Mouse (Mus musculus) heart, embryonic 11.5 days (tissue): ENCODE data around the gene Epha3. TPM values are rescaled to one million over a fixed set of nuclear protein-coding genes. Genes with fewer than 3 reads are reported as not detected.

Source experiments
- ATAC-seq: fragments of 200-750 bp; cut with Nextera tagmentation; replicated peaks from 2 replicates; pipeline ENCODE4 v1.8.0; 2017; ENCODE audit warnings: moderate library complexity; ENCODE audit not compliant: insufficient number of reproducible peaks, low FRiP score, low TSS enrichment
- H3K27ac ChIP-seq: fragments of 300-500 bp; sonication (generic); 2 replicates; pipeline ENCODE4 v1.5.1; 2014; ENCODE audit warnings: mild to moderate bottlenecking, low read depth, low read length
- H3K27me3 ChIP-seq: fragments of 300-500 bp; sonication (generic); 2 replicates; pipeline ENCODE4 v1.6.1; 2014; ENCODE audit warnings: mild to moderate bottlenecking, low read length, mixed read lengths; ENCODE audit not compliant: control insufficient read depth, insufficient read depth
- H3K36me3 ChIP-seq: fragments of 300-500 bp; sonication (generic); 2 replicates; pipeline ENCODE4 v1.6.1; 2014; ENCODE audit warnings: mild to moderate bottlenecking, low read length, moderate library complexity, mixed read lengths; ENCODE audit not compliant: control insufficient read depth, insufficient read depth
- H3K4me1 ChIP-seq: fragments of 300-500 bp; sonication (generic); 2 replicates; pipeline ENCODE4 v1.6.1; 2014; ENCODE audit warnings: low read length; ENCODE audit not compliant: control insufficient read depth, insufficient read depth
- H3K4me2 ChIP-seq: fragments of 300-500 bp; sonication (generic); 2 replicates; pipeline ENCODE4 v1.6.1; 2014; ENCODE audit warnings: mild to moderate bottlenecking, moderate library complexity
- H3K4me3 ChIP-seq: fragments of 300-500 bp; sonication (generic); 2 replicates; pipeline ENCODE4 v1.5.1; 2014; ENCODE audit warnings: low read depth, low read length
- H3K9ac ChIP-seq: fragments of 300-500 bp; sonication (generic); 2 replicates; pipeline ENCODE4 v1.6.1; 2014; ENCODE audit warnings: mild to moderate bottlenecking, low read depth, low read length, moderate library complexity
- H3K9me3 ChIP-seq: fragments of 300-500 bp; sonication (generic); replicated peaks from 2 replicates; pipeline ENCODE4 v1.6.1; 2016; ENCODE audit warnings: low read length; ENCODE audit not compliant: control insufficient read depth
- WGBS: fragments of 180-500 bp; shearing (Covaris S2); extraction: QIAGEN DNeasy Blood & Tissue Kit; methylation state at CpG from one replicate; pipeline ENCODE4 v1.1.7; 2014; ENCODE audit not compliant: insufficient replicate concordance; 5-methylcytosine and 5-hydroxymethylcytosine counted together
- polyA plus RNA-seq: library from polyadenylated mRNA; unstranded; fragments of >200 nt; fragmentation: Nextera tagmentation; extraction: Ambion mirVana; gene quantifications from 2 replicates; pipeline ENCODE4 v1.2.1, GENCODE M21; 2014

Gene Epha3
- polyA plus RNA-seq, 1 experiment from 2014 or later, result 10.7 TPM

DNA sequence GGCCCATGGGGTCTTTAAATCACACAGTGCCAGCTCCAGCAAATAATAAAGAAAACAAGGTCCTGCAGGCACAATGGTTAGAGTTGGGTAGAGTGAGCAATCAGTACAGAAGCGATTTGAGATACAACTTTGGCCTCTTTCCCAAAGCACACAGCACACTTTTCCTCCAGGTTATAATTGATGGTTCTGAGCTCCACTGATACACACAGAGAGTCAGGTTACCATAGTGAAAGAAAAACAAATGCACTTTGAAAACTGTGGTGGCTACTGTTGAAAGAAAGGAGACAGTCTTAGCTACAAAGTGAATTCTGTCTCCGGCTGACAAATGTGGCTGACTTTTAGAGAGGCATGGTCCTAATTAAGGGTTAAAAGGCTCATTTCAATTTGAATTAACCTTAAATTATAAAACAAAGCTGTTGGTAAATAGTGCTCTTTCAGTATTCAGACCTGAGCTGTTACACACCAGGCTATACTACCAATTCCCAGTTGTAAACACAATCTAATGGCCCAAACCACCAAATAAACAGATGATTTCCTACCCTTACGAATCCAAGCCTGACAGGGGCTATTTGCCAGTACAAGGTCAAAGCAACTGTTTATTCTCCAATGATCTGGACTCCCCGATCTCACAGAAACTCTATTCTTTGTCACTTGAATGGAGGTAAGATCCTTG is 205.5 kb downstream of the Epha3 start:
- Histone ChIP-seq H3K4me1 (no peaks in the 10 kb centered on the region), H3K27ac (no peak overlapping the region), H3K4me3 (no peak overlapping the region), H3K36me3 (no peaks in the 10 kb centered on the region), H3K9ac (no peak overlapping the region), H3K4me2 (no peak overlapping the region), H3K27me3 (no peaks in the 10 kb centered on the region), H3K9me3 (no peaks in the 10 kb centered on the region)
- ATAC-seq, result no peak
- WGBS, result 40% methylated on average over 4 of the region's 4 CpGs

DNA sequence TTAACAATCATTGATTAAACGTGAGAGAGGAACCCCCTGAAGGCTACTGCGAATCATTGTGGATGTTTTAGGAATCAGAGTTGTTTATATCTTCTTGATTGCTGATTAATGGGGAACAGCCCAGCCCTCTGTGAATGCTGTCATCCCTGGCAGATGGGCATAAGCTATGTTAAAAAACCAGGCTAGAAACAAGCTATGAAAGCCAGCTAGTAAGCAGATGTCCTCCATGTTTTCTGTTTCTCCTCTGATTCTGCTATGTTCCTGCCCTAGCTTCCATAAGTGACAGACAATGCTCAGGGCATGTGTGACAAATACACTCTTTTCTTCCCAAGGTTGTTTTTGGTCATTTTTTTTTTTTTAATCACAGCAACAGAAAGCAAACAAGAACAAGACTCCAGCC is 206.2 kb downstream of the Epha3 start:
- Histone ChIP-seq H3K9ac (no peak overlapping the region), H3K4me1 (no peaks in the 10 kb centered on the region), H3K36me3 (no peaks in the 10 kb centered on the region), H3K27me3 (no peaks in the 10 kb centered on the region), H3K4me2 (no peak overlapping the region), H3K27ac (no peak overlapping the region), H3K9me3 (no peaks in the 10 kb centered on the region), H3K4me3 (no peak overlapping the region)
- 59% methylated on average over 2 of the region's 2 CpGs for WGBS
- ATAC-seq, result no peak

DNA sequence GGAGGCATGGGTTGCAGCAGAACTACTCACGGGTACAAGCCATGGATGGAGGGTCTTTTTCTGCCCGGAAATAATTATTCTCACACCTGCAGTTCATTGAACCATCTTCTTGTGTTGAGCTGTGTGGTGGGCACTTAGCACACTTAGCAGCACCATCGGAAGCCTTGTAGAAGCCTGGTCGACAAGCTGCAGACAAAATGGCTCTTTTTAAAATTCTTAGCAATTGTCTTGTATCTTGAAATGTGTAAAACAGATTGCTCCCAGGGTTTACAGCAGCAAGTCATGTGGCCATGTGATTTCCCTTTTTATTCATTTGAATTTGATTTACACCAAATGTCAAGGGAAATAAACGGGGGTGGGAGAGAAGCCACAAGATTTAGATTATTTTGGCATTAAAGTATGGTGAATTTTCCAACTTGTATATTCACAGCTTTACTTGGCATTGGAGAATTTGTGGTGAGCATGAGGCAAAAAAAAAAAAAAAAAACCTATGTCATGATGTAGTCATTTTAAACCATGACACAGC is 210.5 kb downstream of the Epha3 start:
- Histone ChIP-seq H3K4me3 (no peak overlapping the region), H3K4me2 (no peak overlapping the region), H3K9me3 (no peaks in the 10 kb centered on the region), H3K9ac (no peak overlapping the region), H3K4me1 (no peaks in the 10 kb centered on the region), H3K36me3 (no peaks in the 10 kb centered on the region), H3K27ac (no peak overlapping the region), H3K27me3 (no peaks in the 10 kb centered on the region)
- ATAC-seq, result no peak
- 87% methylated on average over 5 of the region's 5 CpGs for whole genome bisulfite sequencing

DNA sequence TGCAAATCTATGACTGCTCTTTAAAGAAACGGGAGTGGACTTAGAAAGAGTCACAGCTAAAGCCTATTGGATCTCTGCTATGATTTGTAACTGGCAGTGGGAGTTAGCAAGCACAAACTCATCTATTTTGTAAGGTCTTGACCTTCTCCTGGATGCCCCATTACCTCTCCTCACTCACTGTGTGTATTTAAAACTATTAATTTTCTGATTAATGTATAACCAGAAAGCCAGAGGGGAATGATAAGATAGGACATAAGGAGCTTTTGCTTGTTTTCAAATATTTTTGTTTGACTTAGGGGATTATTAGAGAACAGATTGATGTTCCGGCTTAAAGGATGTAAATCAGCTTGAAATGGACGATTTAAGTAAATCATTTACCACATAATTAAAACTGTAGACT is 213.2 kb downstream of the Epha3 start:
- ATAC-seq, result no peak
- no peaks in the 10 kb centered on the region for H3K9me3 ChIP-seq
- 71% methylated on average over 3 of the region's 3 CpGs for WGBS

DNA sequence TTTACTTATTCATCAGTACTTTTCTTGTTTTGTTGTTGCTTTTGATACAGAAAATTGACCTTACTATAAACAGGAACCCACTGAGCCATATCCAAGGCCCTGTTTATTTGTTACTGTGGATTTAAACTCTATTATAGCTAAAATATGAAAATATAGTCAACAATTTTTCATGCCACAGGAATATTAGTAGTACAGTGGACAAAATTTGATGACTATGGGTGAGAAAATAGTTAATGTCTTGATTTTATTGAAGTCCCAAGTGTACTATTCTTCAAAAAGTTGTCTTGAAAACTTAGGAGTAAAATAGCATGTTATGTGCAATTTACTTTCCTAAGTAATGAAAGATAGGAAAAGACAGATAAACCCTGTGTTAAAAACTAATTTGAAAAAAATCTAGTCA is 217.4 kb downstream of the Epha3 start:
- Histone ChIP-seq H3K4me3 (no peak overlapping the region), H3K4me2 (no peak overlapping the region), H3K27me3 (no peaks in the 10 kb centered on the region), H3K36me3 (no peaks in the 10 kb centered on the region), H3K4me1 (no peaks in the 10 kb centered on the region), H3K9me3 (no peaks in the 10 kb centered on the region), H3K27ac (no peak overlapping the region), H3K9ac (no peak overlapping the region)
- ATAC-seq, result no peak

More for the DNA sequence above, 213.2 kb downstream of the Epha3 start:
- Histone ChIP-seq H3K27me3 (no peaks in the 10 kb centered on the region), H3K4me1 (no peaks in the 10 kb centered on the region), H3K4me2 (no peak overlapping the region), H3K27ac (no peak overlapping the region), H3K4me3 (no peak overlapping the region), H3K36me3 (no peaks in the 10 kb centered on the region), H3K9ac (no peak overlapping the region)

DNA sequence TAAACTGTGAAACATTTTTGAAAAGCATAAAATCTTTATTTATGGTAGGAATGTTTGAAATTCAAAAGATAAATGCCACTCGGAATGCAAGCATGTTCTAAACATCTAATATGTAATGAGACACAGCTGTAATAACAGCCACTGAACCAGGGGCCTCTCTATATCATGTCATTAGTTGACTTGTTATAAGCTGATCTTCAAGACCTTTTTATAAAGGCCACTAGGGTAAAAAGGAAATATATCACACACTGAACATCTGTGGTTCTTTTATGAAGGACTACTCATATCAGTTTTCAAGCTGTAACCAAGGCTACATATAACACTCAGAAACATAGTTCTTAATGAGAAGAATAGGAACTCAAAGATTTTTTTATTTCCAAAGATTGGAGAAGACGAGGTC is 221.3 kb downstream of the Epha3 start:
- Histone ChIP-seq H3K4me1 (no peaks in the 10 kb centered on the region), H3K9ac (no peak overlapping the region), H3K27ac (no peak overlapping the region), H3K9me3 (no peaks in the 10 kb centered on the region), H3K4me3 (no peak overlapping the region), H3K36me3 (no peaks in the 10 kb centered on the region), H3K4me2 (no peak overlapping the region), H3K27me3 (no peaks in the 10 kb centered on the region)
- whole genome bisulfite sequencing, result 65% methylated on average over 2 of the region's 2 CpGs
- no peak for ATAC-seq

DNA sequence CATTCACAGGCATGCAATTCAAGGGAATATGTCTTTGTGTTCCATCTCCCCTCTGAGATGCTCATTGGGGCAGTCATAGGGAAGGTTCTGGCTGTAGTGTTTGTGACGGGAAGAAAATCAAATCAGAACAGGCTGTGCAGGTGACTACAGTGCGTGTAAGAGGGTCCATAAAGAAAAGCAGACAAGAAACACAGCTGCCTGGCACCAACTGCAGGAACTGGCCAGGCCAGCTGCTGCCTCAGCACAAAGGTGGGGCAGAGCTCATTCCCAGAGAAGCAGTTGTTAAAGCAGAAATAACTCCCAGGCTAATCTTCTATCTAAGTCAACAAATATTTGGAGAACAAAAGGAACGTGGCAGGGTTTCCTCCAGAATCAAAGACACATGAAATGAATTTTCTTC is 222.4 kb downstream of the Epha3 start:
- Histone ChIP-seq H3K4me1 (no peaks in the 10 kb centered on the region), H3K36me3 (no peaks in the 10 kb centered on the region), H3K4me2 (no peak overlapping the region), H3K9ac (no peak overlapping the region), H3K27ac (no peak overlapping the region), H3K27me3 (no peaks in the 10 kb centered on the region), H3K4me3 (no peak overlapping the region), H3K9me3 (no peaks in the 10 kb centered on the region)
- no peak for ATAC-seq
- 52% methylated on average over 3 of the region's 3 CpGs for WGBS

DNA sequence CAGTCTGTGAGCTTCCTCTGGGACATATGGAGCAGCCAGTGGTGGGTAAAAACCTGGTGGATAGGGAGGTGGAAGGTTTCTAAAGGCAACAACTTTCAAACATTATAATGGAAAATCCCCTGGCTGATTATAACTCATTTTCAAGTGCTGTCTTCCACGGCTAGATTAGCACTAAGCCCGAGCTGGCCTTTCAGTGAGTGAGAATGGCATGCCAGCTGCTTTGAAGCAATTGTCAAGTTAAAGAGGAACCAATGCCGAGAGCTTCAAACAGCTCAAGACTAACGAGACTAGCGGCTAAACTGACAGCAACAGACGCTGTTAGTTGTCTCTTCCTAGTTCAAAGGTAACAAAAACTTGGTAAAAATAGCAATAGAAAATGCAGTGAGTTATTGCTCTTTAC is 225.3 kb downstream of the Epha3 start:
- 37% methylated on average over 6 of the region's 6 CpGs for WGBS
- Histone ChIP-seq H3K9ac (no peak overlapping the region), H3K9me3 (no peaks in the 10 kb centered on the region), H3K4me3 (no peak overlapping the region), H3K27me3 (no peaks in the 10 kb centered on the region), H3K27ac (no peak overlapping the region), H3K4me1 (no peaks in the 10 kb centered on the region), H3K4me2 (peak overlapping the region; percentile 9; the same call in 1 of the 2 replicates), H3K36me3 (no peaks in the 10 kb centered on the region)
- ATAC-seq, result no peak

DNA sequence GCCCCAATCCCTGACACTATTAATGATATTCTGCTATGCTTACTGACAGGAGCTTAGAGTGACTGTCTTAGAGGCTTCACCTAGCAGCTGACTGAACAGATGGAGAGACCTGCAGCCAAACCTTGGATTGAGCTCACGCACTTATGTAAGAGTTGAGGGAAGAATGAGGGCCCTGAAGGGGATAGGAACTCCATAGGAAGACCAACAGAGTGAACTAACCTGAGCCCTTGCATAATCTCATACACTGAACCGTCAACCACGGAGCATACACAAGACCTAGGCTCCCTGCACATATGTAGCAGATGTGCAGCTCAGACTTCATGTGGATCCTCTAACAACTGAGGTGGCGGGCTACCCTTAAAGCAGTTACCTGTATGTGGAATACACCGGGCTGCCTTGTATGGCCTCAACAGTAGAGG is 230.2 kb downstream of the Epha3 start:
- 83% methylated on average over 5 of the region's 5 CpGs for WGBS
- Histone ChIP-seq H3K4me2 (no peak overlapping the region), H3K4me1 (no peaks in the 10 kb centered on the region), H3K9ac (no peak overlapping the region), H3K9me3 (no peaks in the 10 kb centered on the region), H3K27ac (no peak overlapping the region), H3K4me3 (no peak overlapping the region), H3K36me3 (no peaks in the 10 kb centered on the region), H3K27me3 (no peaks in the 10 kb centered on the region)
- ATAC-seq, result no peak
